Mouse (Mus musculus) embryonic facial prominence, embryonic 12.5 days (tissue): ENCODE measurements around the gene Slc16a5. TPM values are rescaled to one million over a fixed set of nuclear protein-coding genes. Genes with fewer than 3 reads are reported as not detected.
A peak's percentile ranks its signal among the peaks of the same experiment; 100 is the strongest.
"Not testable (repeated sequence)": the region's sequence is repeated elsewhere in the genome, so short reads cannot be mapped to it uniquely, and the experiment has no call there.

Experiments used
- ATAC-seq: fragments of 200-750 bp; cut with Nextera tagmentation; 2 replicates; pipeline ENCODE4 v1.8.0; 2017; ENCODE audit not compliant: insufficient number of reproducible peaks, insufficient read depth, low FRiP score, low TSS enrichment
- H3K27ac ChIP-seq: fragments of 300-500 bp; sonication (generic); 2 replicates; pipeline ENCODE4 v1.5.1; 2016; ENCODE audit warnings: mild to moderate bottlenecking
- H3K27me3 ChIP-seq: fragments of 300-500 bp; sonication (generic); 2 replicates; pipeline ENCODE4 v1.6.1; 2016; ENCODE audit warnings: mild to moderate bottlenecking, moderate library complexity
- H3K36me3 ChIP-seq: fragments of 300-500 bp; sonication (generic); 2 replicates; pipeline ENCODE4 v1.6.1; 2016; ENCODE audit warnings: mild to moderate bottlenecking
- H3K4me1 ChIP-seq: fragments of 300-500 bp; sonication (generic); 2 replicates; pipeline ENCODE4 v1.6.1; 2016
- H3K4me2 ChIP-seq: fragments of 300-500 bp; sonication (generic); replicated peaks from 2 replicates; pipeline ENCODE4 v1.6.1; 2016; ENCODE audit warnings: mild to moderate bottlenecking, moderate library complexity
- H3K4me3 ChIP-seq: fragments of 300-500 bp; sonication (generic); 2 replicates; pipeline ENCODE4 v1.5.1; 2016; ENCODE audit warnings: mild to moderate bottlenecking
- H3K9ac ChIP-seq: fragments of 300-500 bp; sonication (generic); 2 replicates; pipeline ENCODE4 v1.6.1; 2016; ENCODE audit warnings: mild to moderate bottlenecking, moderate library complexity
- H3K9me3 ChIP-seq: fragments of 300-500 bp; sonication (generic); 2 replicates; pipeline ENCODE4 v1.6.1; 2016; ENCODE audit warnings: mild to moderate bottlenecking, moderate library complexity
- WGBS: fragments of 180-500 bp; shearing (Covaris S2); methylation state at CpG from one replicate; pipeline ENCODE4 v1.1.7; 2016; 5-methylcytosine and 5-hydroxymethylcytosine counted together
- polyA plus RNA-seq: library from polyadenylated mRNA; unstranded; fragments of >200 nt; fragmentation: Nextera tagmentation; extraction: Ambion mirVana; gene quantifications from 2 replicates; pipeline ENCODE4 v1.2.1, GENCODE M21; 2016

Slc16a5 gene
- polyA plus RNA-seq, 1 experiment from 2014 or later = 0.28 TPM

DNA sequence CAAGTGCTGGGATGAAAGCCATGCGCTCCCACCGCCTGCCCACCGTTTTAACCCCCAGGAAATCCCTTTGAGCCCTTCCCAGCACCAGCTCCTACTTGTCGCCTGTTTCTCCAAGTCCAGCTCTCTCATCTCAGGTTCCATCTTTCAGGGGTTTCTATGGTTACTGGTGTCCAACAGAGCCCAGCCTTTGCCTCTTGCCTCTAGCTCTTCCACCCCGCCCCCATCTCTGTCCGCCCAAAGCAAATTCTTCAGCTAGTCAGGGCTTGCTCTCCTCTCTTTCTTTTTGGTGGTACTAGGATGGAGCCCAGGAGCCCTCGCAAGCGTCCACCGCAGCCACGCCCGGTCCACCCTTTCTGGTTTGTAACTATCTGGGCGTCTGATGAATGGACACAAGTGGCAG, 22.9 kb downstream of the Slc16a5 start:
- H3K4me2 ChIP-seq = no peak overlapping the region
- H3K27ac ChIP-seq = peak overlapping the region; percentile 50; the same call in 1 of the 2 replicates
- H3K4me1 ChIP-seq = peaks cover 9% of the 10 kb centered on the region
- 0 out of 2 replicates have a peak, but pooled peaks have one; percentile 38 for ATAC-seq
- WGBS = 41% methylated on average over 12 of the region's 12 CpGs
- no peak overlapping the region for H3K4me3 ChIP-seq
- H3K9me3 ChIP-seq = no peaks in the 10 kb centered on the region
- H3K27me3 ChIP-seq = no peaks in the 10 kb centered on the region
- H3K9ac ChIP-seq = no peak overlapping the region
- H3K36me3 ChIP-seq = peaks cover 8% of the 10 kb centered on the region; the same call in 1 of the 2 replicates

DNA sequence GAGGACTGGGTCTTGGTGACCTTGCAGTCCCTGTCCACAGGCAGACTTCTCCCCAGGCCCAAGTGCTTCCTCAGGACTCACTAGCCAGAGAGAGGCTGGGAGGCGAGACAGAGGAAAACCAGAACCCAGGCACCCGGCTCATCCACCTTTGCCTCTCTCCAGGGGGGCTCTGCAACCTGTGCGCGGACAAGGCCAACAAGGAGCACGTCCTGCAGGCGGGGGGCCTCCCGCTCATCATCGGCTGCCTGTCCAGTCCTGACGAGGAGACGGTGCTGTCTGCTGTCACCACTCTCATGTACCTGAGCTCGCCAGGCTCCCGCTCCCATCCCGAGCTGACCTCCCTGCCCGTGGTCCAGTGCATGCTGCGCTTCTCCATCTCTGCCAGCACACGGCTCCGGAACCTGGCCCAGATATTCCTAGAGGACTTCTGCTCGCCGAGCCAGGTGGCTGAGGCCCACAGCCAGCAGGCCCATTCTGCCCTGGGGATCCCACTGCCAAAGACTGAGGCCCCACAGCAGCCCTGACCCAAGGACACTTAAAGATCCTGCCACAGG, 26.4 kb downstream of the Slc16a5 start:
- H3K9me3 ChIP-seq = no peaks in the 10 kb centered on the region
- H3K9ac ChIP-seq = no peak overlapping the region
- no peak for ATAC-seq
- peaks cover 22% of the 10 kb centered on the region for H3K4me1 ChIP-seq
- no peak overlapping the region for H3K4me3 ChIP-seq
- H3K4me2 ChIP-seq = no peak overlapping the region
- no peak overlapping the region for H3K27ac ChIP-seq
- H3K27me3 ChIP-seq = no peaks in the 10 kb centered on the region
- H3K36me3 ChIP-seq = peaks cover 8% of the 10 kb centered on the region; the same call in 1 of the 2 replicates
- WGBS = 86% methylated on average over 19 of the region's 19 CpGs

DNA sequence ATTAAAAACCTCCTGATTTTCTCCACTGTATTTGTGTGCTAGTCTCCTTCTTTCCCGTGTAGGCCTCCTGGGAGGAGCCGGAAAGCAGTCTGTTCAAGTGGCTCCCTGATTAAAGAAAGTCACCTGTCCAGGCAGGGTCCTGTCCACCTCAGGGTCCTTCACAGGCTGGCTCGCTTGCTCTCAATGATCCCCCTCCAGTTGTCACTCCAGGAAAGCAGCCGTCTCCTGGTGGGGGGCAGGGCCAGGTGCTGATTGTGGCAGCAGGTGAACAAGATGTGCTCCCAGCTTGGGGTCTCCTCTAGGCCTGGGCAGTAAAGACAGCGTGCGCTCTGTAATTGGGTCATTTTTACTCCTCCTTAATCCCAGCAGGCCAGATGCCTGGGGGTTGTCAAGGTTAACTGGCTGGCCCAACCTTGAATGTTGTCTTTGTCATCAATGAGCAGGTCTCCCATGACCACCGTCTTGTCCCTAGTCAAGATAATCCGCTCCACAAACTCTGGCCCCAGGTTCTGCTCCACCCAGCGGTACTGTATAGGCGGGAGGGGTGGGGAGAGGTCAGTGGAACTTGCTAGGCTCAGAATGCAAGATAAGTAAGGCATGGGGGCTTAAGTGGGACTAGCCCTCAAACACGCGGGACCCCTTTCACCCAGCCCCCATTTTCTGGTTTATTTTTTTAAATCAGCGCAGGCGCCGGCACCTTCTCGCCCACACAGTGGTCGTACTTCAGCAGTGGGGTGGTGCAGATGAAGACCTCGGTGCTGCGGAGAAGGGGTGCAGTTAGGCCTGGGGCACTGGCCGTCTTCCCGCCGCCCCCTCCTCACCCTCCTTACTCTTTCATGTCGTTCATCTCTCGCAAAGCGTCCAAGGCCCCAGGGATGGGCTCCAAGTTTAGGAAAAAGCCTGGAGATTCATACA, 28.4 kb downstream of the Slc16a5 start:
- no peaks in the 10 kb centered on the region for H3K27me3 ChIP-seq
- peak; percentile 31 for ATAC-seq
- H3K4me1 ChIP-seq = peaks cover 13% of the 10 kb centered on the region
- H3K36me3 ChIP-seq = peaks cover 8% of the 10 kb centered on the region; the same call in 1 of the 2 replicates
- WGBS = 22% methylated on average over 25 of the region's 25 CpGs
- H3K27ac ChIP-seq = peak overlapping the region; percentile 87; the same call in 1 of the 2 replicates
- no peaks in the 10 kb centered on the region for H3K9me3 ChIP-seq
- H3K4me3 ChIP-seq = peak overlapping the region; percentile 65
- peak overlapping the region; percentile 67 for H3K9ac ChIP-seq
- peak overlapping the region; percentile 80 for H3K4me2 ChIP-seq

DNA sequence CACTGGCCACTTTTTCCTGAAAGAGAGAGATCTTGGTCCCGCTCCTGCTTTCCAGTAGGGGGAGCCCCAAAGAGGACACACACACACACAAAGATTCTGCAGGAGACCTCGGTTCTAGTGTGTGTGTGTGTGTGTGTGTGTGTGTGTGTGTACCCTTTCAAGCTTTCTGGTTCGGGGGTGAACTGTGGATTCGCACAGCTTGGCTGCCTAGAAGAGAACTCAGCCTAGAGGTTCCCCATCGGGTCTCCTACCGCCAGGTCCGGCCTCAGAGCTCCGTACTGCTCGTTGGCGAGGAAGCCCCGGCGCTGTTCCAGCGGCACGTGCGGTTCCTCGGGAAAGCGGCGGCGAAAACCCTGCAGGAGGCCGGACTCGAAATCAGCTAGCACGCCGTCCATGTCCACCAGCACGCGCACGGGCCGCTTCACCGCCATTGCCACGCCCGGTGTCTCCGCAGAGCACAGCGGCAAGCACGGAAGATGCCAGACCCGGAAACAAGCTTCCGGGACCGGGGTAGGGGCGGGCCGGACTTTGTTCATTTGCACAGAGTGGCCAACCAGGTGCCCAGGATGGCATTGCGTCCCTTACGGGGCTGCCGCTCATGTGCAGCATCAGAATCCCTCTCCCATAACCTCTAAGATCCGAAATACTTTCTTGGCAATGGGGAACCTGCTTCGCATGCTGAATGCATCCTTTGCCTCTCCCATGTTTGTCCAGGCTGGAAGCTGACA, 29.2 kb downstream of the Slc16a5 start, which contains the start of gene Nt5c:
Gene Nt5c, minus strand, starts transcription at position 507 of the 728 bp plus-strand sequence.
- Histone ChIP-seq H3K4me3 (peak within 1 kb of the TSS; percentile 65), H3K27me3 (no peaks in the 10 kb centered on the region), H3K4me2 (peak within 1 kb of the TSS; percentile 80), H3K4me1 (peaks cover 13% of the 10 kb centered on the region), H3K9me3 (no peaks in the 10 kb centered on the region), H3K36me3 (peaks cover 8% of the 10 kb centered on the region; the same call in 1 of the 2 replicates), H3K9ac (peak within 1 kb of the TSS; percentile 67), H3K27ac (peak within 1 kb of the TSS; percentile 87; the same call in 1 of the 2 replicates)
- under 1% methylated on average over 43 of the region's 43 CpGs for WGBS
- ATAC-seq = peak; percentile 79

DNA sequence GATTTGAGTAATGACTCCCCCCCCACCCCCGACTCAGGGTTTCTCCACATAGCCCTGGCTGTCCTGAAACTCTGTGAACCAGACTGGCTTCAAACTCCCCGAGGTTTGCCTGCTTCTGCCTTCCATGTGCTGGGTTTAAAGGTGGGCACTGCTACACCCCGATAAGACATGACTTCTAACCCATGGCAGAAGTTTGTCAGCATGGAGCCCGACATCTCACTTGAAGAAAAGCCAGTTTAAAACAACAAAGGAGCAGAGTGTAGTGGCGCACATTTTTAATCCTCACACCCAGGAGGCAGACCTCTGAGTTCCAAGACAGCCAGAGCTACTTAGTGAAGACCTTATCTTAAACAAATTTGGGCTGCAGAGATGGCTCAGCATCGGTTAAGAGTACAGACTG, 30.1 kb downstream of the Slc16a5 start:
- Histone ChIP-seq H3K27me3 (no peaks in the 10 kb centered on the region), H3K9me3 (no peaks in the 10 kb centered on the region), H3K9ac (peak overlapping the region; percentile 67; the same call in 1 of the 2 replicates), H3K4me3 (peak overlapping the region; percentile 65), H3K27ac (no peak overlapping the region), H3K4me1 (peaks cover 13% of the 10 kb centered on the region), H3K36me3 (peaks cover 15% of the 10 kb centered on the region), H3K4me2 (peak overlapping the region; percentile 80)
- WGBS = 41% methylated on average over 6 of the region's 6 CpGs
- ATAC-seq = no peak

DNA sequence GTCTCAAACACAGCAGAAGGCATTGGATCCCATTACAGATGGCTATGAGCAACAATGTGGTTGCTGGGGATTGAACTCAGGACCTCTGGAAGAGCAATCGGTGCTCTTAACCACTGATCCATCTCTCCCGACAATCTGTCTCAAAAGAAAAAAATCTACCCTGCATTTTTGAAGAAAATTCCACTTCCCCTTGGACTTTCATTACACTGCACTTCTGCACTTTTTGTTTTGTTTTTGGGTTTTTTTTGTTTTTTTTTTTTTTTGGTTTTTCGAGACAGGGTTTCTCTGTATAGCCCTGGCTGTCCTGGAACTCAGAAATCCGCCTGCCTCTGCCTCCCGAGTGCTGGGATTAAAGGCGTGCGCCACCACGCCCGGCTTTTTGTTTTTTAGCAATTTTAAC, 34.3 kb downstream of the Slc16a5 start:
- H3K4me1 ChIP-seq, ATAC-seq, H3K9ac ChIP-seq, H3K27ac ChIP-seq, H3K9me3 ChIP-seq, H3K4me2 ChIP-seq, H3K4me3 ChIP-seq, H3K27me3 ChIP-seq: not testable (repeated sequence)
- 91% methylated on average over 9 of the region's 9 CpGs for WGBS
- H3K36me3 ChIP-seq = peaks cover 44% of the 10 kb centered on the region

DNA sequence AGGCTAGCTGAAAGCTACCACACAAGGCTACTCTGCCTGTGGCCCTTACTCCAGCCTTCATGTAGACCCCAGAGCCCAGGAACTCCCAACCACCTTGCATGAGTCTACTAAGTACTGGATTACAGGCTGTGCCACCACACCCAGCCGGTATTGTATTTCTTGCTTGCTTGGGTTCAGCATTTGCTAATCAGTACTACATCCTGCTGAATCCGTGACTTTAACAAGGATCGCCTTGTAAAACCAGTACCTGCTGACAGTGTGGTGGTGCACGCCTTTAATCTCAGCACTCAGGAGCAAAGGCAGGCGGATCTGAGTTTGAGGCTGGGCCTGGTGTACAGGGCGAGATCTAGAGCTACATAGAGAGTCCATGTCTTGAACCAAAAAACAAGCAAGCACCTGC, 40.4 kb downstream of the Slc16a5 start:
- 92% methylated on average over 6 of the region's 6 CpGs for WGBS
- Histone ChIP-seq H3K9ac (no peak overlapping the region), H3K9me3 (no peaks in the 10 kb centered on the region), H3K4me1 (peaks cover 16% of the 10 kb centered on the region; the same call in 1 of the 2 replicates), H3K4me3 (no peak overlapping the region), H3K27ac (no peak overlapping the region), H3K4me2 (no peak overlapping the region), H3K27me3 (no peaks in the 10 kb centered on the region), H3K36me3 (peaks cover 55% of the 10 kb centered on the region)
- no peak for ATAC-seq

DNA sequence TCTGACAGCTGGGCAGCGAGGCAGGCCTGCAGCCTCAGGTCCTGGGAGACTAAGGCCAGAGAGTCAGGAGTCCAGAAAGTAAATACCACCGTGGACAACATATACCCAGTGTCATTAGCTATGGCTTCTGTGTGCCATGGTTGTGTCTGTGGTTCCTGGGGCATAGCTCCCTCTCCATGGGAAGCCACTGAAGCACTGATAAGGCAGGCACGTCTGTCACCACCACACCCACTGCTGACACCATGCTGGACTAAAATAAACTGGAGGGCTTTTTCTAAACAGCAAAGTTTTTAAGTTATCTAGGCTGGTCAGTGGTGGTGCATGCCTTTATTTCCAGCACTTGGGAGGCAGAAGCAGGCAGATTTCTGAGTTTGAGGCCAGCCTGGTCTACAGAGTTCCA, 44.3 kb downstream of the Slc16a5 start:
- no peak overlapping the region for H3K4me3 ChIP-seq
- no peaks in the 10 kb centered on the region for H3K9me3 ChIP-seq
- H3K27ac ChIP-seq = no peak overlapping the region
- H3K27me3 ChIP-seq = no peaks in the 10 kb centered on the region
- no peak overlapping the region for H3K4me2 ChIP-seq
- peaks cover 47% of the 10 kb centered on the region for H3K4me1 ChIP-seq
- no peak overlapping the region for H3K9ac ChIP-seq
- 80% methylated on average over 3 of the region's 3 CpGs for WGBS
- ATAC-seq = no peak
- peaks cover 19% of the 10 kb centered on the region for H3K36me3 ChIP-seq

DNA sequence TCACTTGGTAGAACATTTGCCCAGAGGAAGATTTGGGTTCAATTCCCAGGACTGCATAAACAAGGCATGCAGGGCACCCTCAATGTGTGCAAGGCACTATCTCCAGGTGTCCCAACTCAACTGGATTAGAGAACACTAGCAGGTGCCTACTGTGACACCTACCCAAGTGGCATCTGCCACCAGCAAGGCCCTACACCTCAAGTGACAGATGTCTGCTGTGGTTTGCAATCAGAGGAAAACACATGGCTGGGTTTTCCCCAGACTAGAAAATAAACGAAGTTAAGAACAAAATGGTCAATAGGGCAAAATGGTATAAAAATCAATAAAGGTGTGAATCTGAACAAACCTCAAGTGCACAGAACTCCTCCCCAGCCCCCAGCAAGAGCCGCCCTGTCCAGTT, 45.8 kb downstream of the Slc16a5 start:
- H3K27me3 ChIP-seq = no peaks in the 10 kb centered on the region
- H3K9ac ChIP-seq = no peak overlapping the region
- no peaks in the 10 kb centered on the region for H3K9me3 ChIP-seq
- H3K36me3 ChIP-seq = peaks cover 7% of the 10 kb centered on the region; the same call in 1 of the 2 replicates
- H3K27ac ChIP-seq = no peak overlapping the region
- no peak for ATAC-seq
- H3K4me2 ChIP-seq = no peak overlapping the region
- H3K4me1 ChIP-seq = peaks cover 62% of the 10 kb centered on the region
- WGBS = 87% methylated on average over 2 of the region's 2 CpGs
- no peak overlapping the region for H3K4me3 ChIP-seq

DNA sequence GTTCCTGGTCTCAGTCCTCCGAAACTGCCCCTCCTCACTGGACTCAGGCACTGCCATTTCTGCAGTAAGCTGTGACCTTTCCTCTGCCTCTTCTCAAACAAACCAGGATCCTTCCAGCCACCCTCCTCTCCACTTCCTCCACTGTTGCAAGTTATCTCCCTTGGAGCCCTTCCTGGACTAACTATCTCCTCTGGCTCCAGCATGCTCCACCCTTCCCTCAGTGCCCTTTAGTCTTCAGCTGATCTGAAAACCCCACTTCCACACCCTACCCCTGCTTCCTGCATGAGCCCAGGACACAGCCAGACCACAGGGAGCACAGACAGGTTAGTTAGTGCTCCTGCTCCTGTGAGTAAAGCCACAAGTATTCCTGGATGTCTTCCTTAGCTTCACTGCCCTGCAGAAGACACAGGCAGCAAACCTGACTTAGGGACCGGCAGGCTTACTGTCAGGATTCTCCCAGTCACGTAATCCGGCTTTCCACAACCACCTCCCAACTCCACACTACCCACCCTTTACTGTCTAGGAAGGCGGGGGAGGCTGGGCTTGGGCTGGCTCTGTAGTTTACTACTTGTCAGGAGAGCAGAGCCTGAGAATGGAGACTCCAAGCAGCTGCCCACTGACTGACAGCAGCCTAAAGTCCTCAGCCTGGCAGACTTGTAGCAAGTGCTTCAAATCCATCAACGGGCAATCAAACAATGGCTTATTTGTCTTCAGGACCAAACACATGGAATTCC, 47.7 kb downstream of the Slc16a5 start:
- ATAC-seq = no peak
- H3K27ac ChIP-seq = peak overlapping the region; percentile 55; the same call in 1 of the 2 replicates
- no peak overlapping the region for H3K4me3 ChIP-seq
- peak overlapping the region; percentile 89 for H3K4me2 ChIP-seq
- H3K9ac ChIP-seq = peak overlapping the region; percentile 37
- 0 out of 2 replicates have a peak, but pooled peaks cover 5% of the 10 kb centered on the region for H3K36me3 ChIP-seq
- no peaks in the 10 kb centered on the region for H3K27me3 ChIP-seq
- WGBS = 34% methylated on average over 6 of the region's 6 CpGs
- H3K4me1 ChIP-seq = peaks cover 63% of the 10 kb centered on the region
- H3K9me3 ChIP-seq = no peaks in the 10 kb centered on the region

DNA sequence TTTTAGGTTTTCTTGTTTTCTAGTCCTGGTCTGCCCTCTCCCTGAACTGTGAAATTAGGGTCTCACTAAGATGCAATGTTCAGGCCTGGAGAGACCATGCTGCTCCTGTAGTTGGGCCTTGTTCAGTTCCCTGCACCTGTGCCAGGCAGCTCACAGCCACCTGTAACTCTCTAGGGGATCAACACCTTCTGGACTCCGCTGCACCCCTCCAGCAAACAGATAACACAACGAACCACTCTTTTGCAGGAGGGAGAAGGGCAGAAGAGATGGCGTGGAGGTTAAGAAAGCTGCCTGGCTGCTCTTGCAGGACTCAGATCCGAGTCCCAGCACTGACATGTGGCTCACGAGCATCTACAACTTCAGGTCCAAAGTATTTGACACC, 48.2 kb downstream of the Slc16a5 start:
- H3K9ac ChIP-seq = no peak overlapping the region
- 0 out of 2 replicates have a peak, but pooled peaks cover 5% of the 10 kb centered on the region for H3K36me3 ChIP-seq
- H3K9me3 ChIP-seq = no peaks in the 10 kb centered on the region
- H3K27ac ChIP-seq = 0 out of 2 replicates have a peak overlapping the region, but pooled peaks have one; percentile 17
- H3K4me2 ChIP-seq = peak overlapping the region; percentile 89
- WGBS = 47% methylated on average over 5 of the region's 5 CpGs
- H3K27me3 ChIP-seq = no peaks in the 10 kb centered on the region
- no peak for ATAC-seq
- H3K4me3 ChIP-seq = no peak overlapping the region
- peaks cover 63% of the 10 kb centered on the region for H3K4me1 ChIP-seq
